Mouse (Mus musculus) heart, postnatal 25 days (tissue): ENCODE results near the gene Npb. TPM values are rescaled to one million over a fixed set of nuclear protein-coding genes. Genes with fewer than 3 reads are reported as not detected.

ENCODE experiments used
- DNase-seq: peaks from one replicate; pipeline ENCODE4 v3.0.0; 2022; ENCODE audit warnings: low spot score
- intact Hi-C: fragments of 180-260 bp; cut with DNase I; formaldehyde crosslinking; loops from one replicate; pipeline ENCODE4 v1.15.1; 2025
- total RNA-seq, 2 experiments: library from RNA; stranded (reverse); gene quantifications; 2 replicates each; pipeline ENCODE4 v1.2.3; 2021

Npb gene
- total RNA-seq, 2 experiments from 2014 or later = not detected

GRCm38 (mm10) chr11:120628601-120629340 lies 20.5 kb downstream of the Npb start:
- intact Hi-C loops = loop anchor here (5.0 kb wide), 1 partner anchor 44 kb away; the partner anchor contains the start of gene Aspscr1
- no peak for DNase-seq

DNA sequence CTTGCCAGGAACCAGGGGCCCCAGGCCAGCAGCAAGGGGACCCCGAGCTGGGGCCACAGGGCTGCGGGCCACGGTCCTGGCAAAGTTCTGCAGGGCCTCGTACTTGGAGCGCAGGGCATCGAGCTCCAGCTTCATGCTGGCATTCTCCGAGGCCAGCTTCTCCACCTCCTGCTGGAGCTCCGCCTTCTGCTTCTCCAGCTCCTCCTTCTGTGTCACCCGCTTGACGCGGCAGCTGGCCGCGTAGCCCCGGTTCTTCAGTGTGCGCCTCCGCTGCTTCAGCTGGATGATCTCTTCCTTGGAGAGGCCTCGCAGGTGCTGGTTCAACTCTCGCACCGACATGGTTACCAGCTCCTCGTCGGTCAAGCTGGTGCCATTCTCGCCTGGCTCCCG lies 21.1 kb downstream of the Npb start:
- intact Hi-C loops = loop anchor here (5.0 kb wide), 1 partner anchor 43 kb away; the partner anchor contains the start of gene Aspscr1
- DNase-seq = no peak

DNA sequence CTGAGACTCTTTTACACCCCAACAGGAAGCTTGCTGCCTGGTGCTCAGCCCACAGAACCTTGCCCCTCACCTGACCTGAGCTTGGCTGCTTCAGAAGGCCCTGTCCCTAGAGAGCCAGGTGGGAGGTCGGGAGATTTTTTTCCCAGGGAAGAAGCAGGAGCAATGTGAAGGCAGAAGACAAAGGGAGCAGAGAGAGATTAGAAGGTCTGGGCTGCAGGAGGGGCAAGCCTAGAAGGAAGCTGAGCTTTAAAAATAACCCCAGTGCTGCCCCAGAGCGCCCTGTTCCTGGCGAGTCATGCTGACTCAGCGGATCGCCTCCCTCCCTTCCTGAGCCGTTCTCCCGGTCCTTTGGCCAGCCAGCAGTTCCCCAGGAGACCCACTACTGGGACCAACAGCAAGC lies 21.6 kb downstream of the Npb start:
- intact Hi-C loops = loop anchor here (5.0 kb wide), 1 partner anchor 42 kb away; the partner anchor contains the start of gene Aspscr1
- no peak for DNase-seq

GRCm38 (mm10) chr11:120630401-120630871 lies 22.2 kb downstream of the Npb start:
- intact Hi-C loops = no loop called here
- no peak for DNase-seq

DNA sequence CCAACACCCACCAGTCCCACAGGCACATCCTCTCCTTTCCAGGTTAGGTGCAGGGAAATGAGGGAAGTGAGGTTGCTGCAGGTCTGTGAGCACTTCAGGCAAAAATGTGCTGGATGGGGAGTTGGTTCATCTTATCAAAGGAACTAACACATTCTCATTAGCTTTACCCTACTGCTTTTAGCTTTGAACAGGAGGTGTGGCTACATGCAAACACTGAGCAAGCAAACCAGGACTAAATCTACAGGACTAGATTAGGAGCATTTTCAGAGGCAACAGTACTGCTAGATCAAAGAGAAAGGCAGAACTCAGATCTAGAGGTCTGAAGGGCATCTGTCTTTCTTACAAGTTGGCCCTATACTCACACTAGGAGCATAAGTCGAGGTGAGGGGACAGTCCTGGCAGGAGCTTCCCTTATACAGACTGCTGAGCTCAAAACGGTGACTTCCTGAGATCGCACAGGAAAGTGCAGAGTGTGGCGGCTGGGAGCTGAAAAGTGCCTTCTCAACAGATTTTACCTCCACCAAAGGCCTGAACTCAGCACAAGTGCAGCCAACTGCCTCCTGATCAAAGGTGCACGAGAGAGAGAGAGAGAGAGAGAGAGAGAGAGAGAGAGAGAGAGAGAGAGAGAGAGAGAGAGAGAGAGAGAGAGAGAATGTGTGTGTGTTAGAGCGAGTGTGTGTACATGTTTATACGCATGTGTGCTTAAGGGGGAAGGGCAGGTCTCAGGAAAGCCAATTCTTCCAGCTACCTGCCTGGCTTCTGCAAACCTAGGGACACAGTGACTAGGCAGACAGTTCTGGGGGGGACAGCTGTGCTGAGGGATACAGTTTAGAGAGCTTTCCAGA lies 22.8 kb downstream of the Npb start:
- DNase-seq = no peak
- intact Hi-C loops = no loop called here

GRCm38 (mm10) chr11:120631726-120632448 lies 23.6 kb downstream of the Npb start:
- DNase-seq = no peak
- intact Hi-C loops = no loop called here

DNA sequence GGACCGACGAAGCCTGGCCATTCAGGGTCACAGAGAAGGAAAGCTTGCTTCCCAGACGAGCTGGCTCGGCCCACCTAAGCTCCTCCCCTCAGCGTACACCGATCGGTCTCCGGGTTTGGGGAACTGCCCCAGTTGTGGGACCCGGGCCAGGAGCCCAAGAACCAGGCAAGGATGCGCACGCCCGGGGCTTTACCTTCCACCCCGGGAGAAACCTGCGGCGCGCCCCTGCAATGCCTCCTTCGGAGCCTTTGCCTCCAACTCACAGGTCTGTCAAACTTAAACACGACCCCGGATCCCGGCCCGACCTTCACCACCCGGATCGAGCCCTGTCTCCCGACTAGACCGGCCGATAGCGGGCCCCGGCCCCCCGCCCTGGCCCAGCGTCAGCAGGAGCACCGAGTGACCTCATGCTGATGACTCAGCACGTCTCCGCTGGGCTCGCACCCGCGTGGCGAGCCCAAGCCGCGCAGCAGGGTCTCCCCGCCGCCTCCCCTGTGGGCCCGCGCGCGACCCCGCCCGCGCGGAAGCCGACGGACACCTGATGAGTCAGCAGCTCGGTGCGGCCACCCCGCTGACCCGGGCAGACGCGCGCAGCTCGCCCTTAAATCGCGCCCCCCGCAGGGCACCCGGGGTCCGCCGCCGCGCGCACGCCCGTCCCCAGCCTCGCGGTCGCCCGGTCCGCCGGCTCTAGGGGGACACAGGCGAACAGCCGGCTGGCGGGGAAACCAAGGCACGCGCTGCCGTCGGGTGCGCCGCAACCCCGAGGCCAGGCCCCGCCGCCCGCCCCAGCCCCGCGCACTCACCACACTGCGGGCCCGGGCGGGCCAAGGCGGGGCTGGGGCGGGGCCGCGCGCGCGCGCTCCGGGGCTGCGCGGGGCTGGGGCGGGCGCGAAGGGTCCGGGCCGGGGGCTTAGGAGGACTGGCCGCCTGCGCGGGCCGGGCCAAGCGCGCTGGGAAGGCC lies 24.6 kb downstream of the Npb start:
- intact Hi-C loops = no loop called here
- peak; percentile 66 for DNase-seq

- intact Hi-C loops = no loop called here
- peak; percentile 87 for DNase-seq
These were observed 25.5 kb downstream of the Npb start, which contains the start of gene Mafg for GRCm38 (mm10) chr11:120633520-120634343. Mafg (minus strand) TSS chr11:120633600.

DNA sequence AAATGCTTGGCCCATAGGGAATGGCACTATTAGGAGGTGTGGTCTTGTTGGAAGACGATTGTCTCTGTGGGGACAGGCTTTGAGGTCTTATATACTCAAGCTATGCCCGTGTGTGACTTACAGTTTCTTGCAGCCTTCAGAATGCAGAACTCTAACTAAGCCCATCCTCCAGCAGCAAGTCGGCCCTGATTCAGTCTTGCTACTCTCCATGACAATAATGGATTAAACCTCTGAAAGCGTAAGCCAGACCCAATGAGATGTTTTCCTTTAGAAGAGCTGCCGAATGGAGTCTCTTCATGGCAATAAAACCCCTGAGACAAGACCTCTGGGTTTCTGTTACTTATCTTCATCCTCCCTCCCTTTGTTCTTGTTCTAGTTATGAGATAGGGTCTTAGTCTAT lies 26.5 kb downstream of the Npb start:
- intact Hi-C loops = no loop called here

DNA sequence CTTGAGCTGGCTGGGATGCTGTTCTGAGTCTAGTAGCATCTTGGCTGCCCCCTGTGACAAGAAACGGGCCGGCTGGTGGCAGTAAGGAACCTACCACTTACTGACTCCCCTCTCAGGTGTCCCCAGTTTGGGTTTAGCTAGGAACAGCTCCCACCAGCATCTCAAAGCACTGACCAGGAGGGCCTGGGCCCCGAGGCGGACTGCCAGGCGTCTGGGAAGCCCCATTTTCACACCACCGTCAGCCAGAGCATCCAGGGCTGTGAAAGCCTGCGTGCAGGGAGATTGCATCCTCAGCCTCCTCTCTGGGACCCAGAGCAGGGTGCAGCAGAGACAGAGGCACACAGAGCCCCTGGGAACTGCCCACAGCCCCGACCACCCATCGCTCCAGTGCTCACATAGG lies 33.0 kb downstream of the Npb start:
- no peak for DNase-seq
- intact Hi-C loops = no loop called here

More for the DNA sequence above, 26.5 kb downstream of the Npb start:
- DNase-seq = no peak

DNA sequence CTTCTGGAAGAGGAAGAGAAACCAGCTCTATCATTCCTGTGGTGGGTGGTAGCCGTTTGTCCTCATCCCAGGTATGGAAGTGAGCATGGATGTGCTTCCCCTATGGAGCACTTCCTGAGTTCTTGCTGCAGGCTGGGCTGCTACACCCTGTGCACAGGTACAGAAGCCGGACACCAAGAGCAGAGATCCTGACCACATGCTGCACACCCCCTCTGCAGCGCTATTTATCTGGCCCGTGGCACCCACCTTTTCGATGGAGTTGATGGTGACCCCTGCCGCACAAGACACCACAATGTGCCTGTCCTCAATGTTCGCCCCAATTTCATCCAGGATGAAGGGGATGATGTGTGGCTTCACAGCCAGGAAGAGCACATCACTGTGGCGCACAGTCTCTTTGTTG lies 33.6 kb downstream of the Npb start:
- intact Hi-C loops = no loop called here

GRCm38 (mm10) chr11:120642939-120643600 lies 34.8 kb downstream of the Npb start:
- no peak for DNase-seq
- intact Hi-C loops = no loop called here

More for the DNA sequence above, 33.6 kb downstream of the Npb start:
- no peak for DNase-seq

- DNase-seq = peak; percentile 92
- intact Hi-C loops = no loop called here
These were observed 35.3 kb downstream of the Npb start, which contains the start of gene Pycr1 for GRCm38 (mm10) chr11:120643601-120643987. Pycr1 (minus strand) TSS chr11:120643769.

GRCm38 (mm10) chr11:120647047-120647830 lies 39.0 kb downstream of the Npb start:
- no peak for DNase-seq
- intact Hi-C loops = no loop called here

DNA sequence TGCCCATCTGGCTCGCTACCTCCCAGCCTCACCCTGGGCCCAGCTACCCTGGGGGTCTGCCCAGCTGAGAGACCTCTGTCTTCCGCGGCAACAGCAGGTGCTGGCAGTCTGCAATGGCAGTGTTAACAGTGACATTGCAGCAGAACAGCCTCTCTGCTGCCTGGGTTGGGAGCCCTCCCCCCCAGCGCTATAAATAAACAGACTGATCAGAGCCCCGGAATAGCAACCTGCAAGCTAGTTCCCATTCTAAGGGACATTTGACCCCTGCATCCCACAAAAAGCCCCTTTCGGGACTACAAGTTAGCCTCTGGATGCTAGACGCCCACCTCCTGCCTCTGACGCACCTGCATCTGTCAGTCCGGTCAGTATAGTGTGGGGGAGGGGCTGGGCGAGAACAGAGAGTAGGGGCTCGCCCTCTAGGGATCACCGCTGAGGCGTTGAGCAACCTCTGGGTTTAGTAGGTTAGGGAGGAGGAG lies 39.8 kb downstream of the Npb start, which contains the start of gene Myadml2:
Myadml2 (minus strand) TSS at position 158 of the 476 bp plus-strand sequence.
- no peak for DNase-seq
- intact Hi-C loops = no loop called here

- no peak for DNase-seq
- intact Hi-C loops = no loop called here
These were observed 43.6 kb downstream of the Npb start for GRCm38 (mm10) chr11:120651872-120652271.
